Mouse (Mus musculus) liver, embryonic 14.5 days (tissue): ENCODE data around the gene Pex11b. TPM values are rescaled to one million over a fixed set of nuclear protein-coding genes. Genes with fewer than 3 reads are reported as not detected.

Experiments
- ATAC-seq: fragments of 200-750 bp; cut with Nextera tagmentation; 2 replicates; pipeline ENCODE4 v1.8.0; 2017; ENCODE audit warnings: moderate number of reproducible peaks, mild to moderate bottlenecking, moderate library complexity; ENCODE audit not compliant: insufficient read depth
- DNase-seq, 3 experiments: peaks; one replicate each; pipeline ENCODE4 v3.0.0-alpha.2; 2012 to 2013; ENCODE audit warnings: low read depth in 3 of 3, low spot score in 3 of 3
- H3K27ac ChIP-seq: fragments of 300-500 bp; sonication (generic); 2 replicates; pipeline ENCODE4 v1.5.1; 2014; ENCODE audit warnings: moderate library complexity, mild to moderate bottlenecking, control low read depth, inconsistent platforms
- H3K27me3 ChIP-seq: fragments of 300-500 bp; sonication (generic); 2 replicates; pipeline ENCODE4 v1.6.1; 2014; ENCODE audit warnings: mild to moderate bottlenecking, low read length, moderate library complexity; ENCODE audit not compliant: control insufficient read depth, insufficient read depth
- H3K36me3 ChIP-seq: fragments of 300-500 bp; sonication (generic); replicated peaks from 2 replicates; pipeline ENCODE4 v1.6.1; 2014; ENCODE audit warnings: low read depth; ENCODE audit not compliant: control insufficient read depth, insufficient read depth
- H3K4me1 ChIP-seq, 2 experiments: fragments of 200-500 bp in 1 of 2; fragments of 300-500 bp in 1 of 2; sonication (generic) in 1 of 2; replicated peaks; 2 replicates each; pipeline ENCODE4 v1.6.1; 2012 to 2014; ENCODE audit warnings: antibody characterized with exemption in 1 of 2, inconsistent platforms in 1 of 2, low read length in 1 of 2; ENCODE audit not compliant: control insufficient read depth in 2 of 2, insufficient read depth in 2 of 2
- H3K4me2 ChIP-seq: fragments of 300-500 bp; sonication (generic); 2 replicates; pipeline ENCODE4 v1.6.1; 2014; ENCODE audit warnings: low read depth, mild to moderate bottlenecking, control low read depth, moderate library complexity
- H3K4me3 ChIP-seq, 2 experiments: fragments of 200-500 bp in 1 of 2; fragments of 300-500 bp in 1 of 2; sonication (generic) in 1 of 2; 2 replicates each; pipeline ENCODE4 v1.5.1; 2012 to 2014; ENCODE audit warnings: low read depth in 2 of 2, low read length in 2 of 2, mild to moderate bottlenecking in 2 of 2, control low read depth in 1 of 2, inconsistent platforms in 1 of 2, moderate library complexity in 1 of 2; ENCODE audit not compliant: insufficient read depth in 1 of 2
- H3K9ac ChIP-seq: fragments of 300-500 bp; sonication (generic); replicated peaks from 2 replicates; pipeline ENCODE4 v1.6.1; 2014; ENCODE audit warnings: mild to moderate bottlenecking, control low read depth, moderate library complexity
- H3K9me3 ChIP-seq: fragments of 300-500 bp; sonication (generic); 2 replicates; pipeline ENCODE4 v1.6.1; 2016; ENCODE audit warnings: low read length, mixed read lengths; ENCODE audit not compliant: control insufficient read depth
- CTCF ChIP-seq: IDR thresholded peaks from 2 replicates; pipeline ENCODE4 v1.5.1; 2016; ENCODE audit warnings: antibody characterized with exemption, low read depth, control low read depth
- EP300 ChIP-seq: IDR thresholded peaks from 2 replicates; pipeline ENCODE4 v1.6.1; 2016; ENCODE audit warnings: antibody characterized with exemption, low read depth
- WGBS: fragments of 180-500 bp; shearing (Covaris S2); extraction: QIAGEN DNeasy Blood & Tissue Kit; methylation state at CpG from one replicate; pipeline ENCODE4 v1.1.7; 2014; ENCODE audit not compliant: insufficient replicate concordance; 5-methylcytosine and 5-hydroxymethylcytosine counted together
- polyA plus RNA-seq, 2 experiments: library from polyadenylated mRNA; depleted of rRNA in 1 of 2; stranded (reverse) in 1 of 2; unstranded in 1 of 2; fragments of >200 nt; fragmentation: Nextera tagmentation in 1 of 2; extraction: Ambion mirVana in 1 of 2; gene quantifications; 2 replicates each; pipeline versions ENCODE4 v1.2.1 to v1.2.3; 2012 to 2014

The Pex11b gene
- polyA plus RNA-seq, 2 experiments = 10.7 to 15.7 TPM

DNA sequence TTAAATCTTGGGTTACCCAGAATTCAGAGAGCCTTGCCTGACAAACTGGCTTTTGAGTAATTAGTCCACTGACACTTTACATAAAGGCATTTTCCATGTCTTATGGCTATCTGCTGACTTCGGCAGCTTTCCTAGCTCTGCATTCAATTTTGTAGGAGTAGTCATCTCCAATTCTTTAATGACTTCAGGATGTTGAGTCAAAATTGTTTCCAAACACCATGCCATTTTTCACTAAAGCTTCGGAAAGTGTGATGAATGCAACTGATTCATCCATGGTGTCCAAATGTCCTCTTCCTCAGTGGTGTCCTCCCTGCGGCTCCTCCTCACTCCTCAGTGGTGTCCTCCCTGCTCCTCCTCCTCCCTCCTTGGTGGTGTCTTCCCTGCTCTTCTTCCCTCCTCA, 17.2 kb upstream of the Pex11b start:
- DNase-seq (no peak), ATAC-seq (no peak)
- H3K4me1 ChIP-seq = no peaks in the 10 kb centered on the region
- no peak overlapping the region for H3K9ac ChIP-seq
- H3K27me3 ChIP-seq = no peaks in the 10 kb centered on the region
- H3K4me3 ChIP-seq = no peak overlapping the region
- no peaks in the 10 kb centered on the region for H3K36me3 ChIP-seq
- TF ChIP-seq EP300 = no peak
- TF ChIP-seq CTCF = no peak
- 78% methylated on average over 3 of the region's 3 CpGs for WGBS
- no peak overlapping the region for H3K27ac ChIP-seq
- H3K9me3 ChIP-seq = no peaks in the 10 kb centered on the region
- no peak overlapping the region for H3K4me2 ChIP-seq

DNA sequence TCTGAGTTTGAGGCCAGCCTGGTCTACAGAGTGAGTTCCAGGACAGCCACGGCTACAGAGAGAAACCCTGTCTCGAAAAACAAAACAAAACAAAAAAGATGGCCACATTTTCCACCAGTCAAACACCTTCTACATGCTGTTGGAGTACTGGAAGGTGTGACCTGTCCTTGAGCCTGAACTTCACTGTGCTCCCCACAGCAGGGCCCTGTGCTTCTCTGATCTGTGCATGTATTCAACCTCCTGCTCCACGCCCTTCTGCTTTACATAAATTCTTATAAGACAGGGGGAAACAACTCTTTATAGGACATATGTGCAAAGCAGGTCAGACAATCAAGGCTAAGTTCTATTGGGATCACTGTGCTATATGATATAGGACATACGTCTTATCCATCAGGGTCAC, 12.0 kb upstream of the Pex11b start:
- 78% methylated on average over 4 of the region's 4 CpGs for WGBS
- DNase-seq = no peak
- Histone ChIP-seq H3K27ac (no peak overlapping the region), H3K4me2 (no peak overlapping the region), H3K36me3 (no peaks in the 10 kb centered on the region; the same call in 1 of the 2 replicates), H3K4me1 (no peaks in the 10 kb centered on the region), H3K4me3 (no peak overlapping the region), H3K9me3 (no peaks in the 10 kb centered on the region), H3K9ac (no peak overlapping the region), H3K27me3 (no peaks in the 10 kb centered on the region)
- no peak for ATAC-seq
- TF ChIP-seq EP300 (no peak), CTCF (no peak)

DNA sequence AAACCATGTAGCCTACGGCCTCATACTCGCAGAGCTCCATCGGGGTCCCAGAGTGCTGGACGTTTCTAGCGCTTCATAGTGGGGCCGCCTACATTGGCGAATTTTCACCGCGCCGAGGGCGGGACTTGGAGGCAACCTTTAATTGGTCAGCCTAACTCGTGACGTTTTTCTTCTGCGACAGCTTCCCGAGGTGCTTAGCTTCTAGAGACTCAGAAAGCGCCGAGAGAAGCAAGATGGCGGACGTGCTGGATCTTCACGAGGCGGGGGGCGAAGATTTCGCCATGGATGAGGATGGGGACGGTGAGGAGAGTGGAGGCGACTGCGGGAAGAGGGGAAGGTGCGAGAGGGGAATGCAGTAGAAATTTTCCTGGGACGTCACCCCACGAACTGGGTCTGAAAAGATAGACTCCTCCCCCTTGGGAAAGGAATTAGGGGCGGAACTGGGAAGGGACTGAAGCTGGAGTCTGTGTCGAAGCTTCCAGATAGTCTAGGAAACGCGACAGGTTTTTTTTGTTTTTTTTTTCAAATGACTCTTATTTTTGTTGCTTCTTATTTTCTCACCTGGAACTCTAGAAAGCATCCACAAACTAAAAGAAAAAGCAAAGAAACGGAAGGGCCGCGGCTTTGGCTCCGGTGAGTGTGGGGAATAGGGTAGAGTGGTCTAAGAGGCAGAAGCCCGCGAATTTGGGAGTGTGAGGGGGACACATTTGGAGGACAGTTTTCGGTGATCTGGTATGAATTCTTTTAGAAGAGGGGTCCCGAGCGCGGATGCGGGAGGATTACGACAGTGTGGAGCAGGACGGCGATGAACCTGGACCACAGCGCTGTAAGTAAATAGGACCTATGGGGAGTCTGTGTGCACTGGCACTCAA, 5.2 kb upstream of the Pex11b start, which contains the start of gene Rbm8a:
Gene Rbm8a (plus strand): TSS at position 205 of the 872 bp plus-strand sequence.
- TF ChIP-seq CTCF (no peak), EP300 (no peak)
- H3K27me3 ChIP-seq = no peaks in the 10 kb centered on the region
- 1% methylated on average over 48 of the region's 48 CpGs for WGBS
- peak within 1 kb of the TSS; percentile 90 to 100 for H3K4me3 ChIP-seq
- H3K9me3 ChIP-seq = no peaks in the 10 kb centered on the region
- H3K4me2 ChIP-seq = peak within 1 kb of the TSS; percentile 96
- peak within 1 kb of the TSS; percentile 87 for H3K9ac ChIP-seq
- peaks cover 16% of the 10 kb centered on the region for H3K36me3 ChIP-seq
- DNase-seq (peak; percentile 97 to 98 (median 98)), ATAC-seq (peak; percentile 96)
- peak within 1 kb of the TSS; percentile 60 for H3K27ac ChIP-seq
- peaks cover 13 to 19% of the 10 kb centered on the region in 2 experiments for H3K4me1 ChIP-seq

DNA sequence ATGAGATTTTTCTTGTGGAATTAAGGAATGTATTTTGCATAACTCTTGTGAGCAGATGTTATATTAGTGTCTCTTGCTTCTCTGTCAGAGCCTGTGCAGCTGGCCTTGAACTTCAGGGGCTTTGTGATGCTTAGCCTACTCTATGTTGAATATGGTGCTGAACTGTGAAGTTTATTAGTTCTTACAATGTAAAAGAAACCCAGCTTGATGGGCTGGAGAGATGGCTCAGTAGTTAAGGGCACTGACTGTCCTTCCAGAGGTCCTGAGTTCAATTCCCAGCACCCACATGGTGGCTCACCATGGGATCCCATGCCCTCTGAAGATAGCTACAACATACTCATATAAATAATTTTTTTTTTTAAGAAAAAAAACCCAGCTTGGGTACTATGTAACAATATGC, 3.1 kb upstream of the Pex11b start:
- H3K4me3 ChIP-seq = no peak overlapping the region
- DNase-seq = no peak
- H3K36me3 ChIP-seq = peaks cover 16% of the 10 kb centered on the region
- no peaks in the 10 kb centered on the region for H3K9me3 ChIP-seq
- H3K4me2 ChIP-seq = no peak overlapping the region
- peaks cover 21 to 27% of the 10 kb centered on the region in 2 experiments for H3K4me1 ChIP-seq
- no peak overlapping the region for H3K27ac ChIP-seq
- TF ChIP-seq EP300 = no peak
- TF ChIP-seq CTCF = no peak
- H3K9ac ChIP-seq = no peak overlapping the region
- H3K27me3 ChIP-seq = no peaks in the 10 kb centered on the region
- no peak for ATAC-seq

DNA sequence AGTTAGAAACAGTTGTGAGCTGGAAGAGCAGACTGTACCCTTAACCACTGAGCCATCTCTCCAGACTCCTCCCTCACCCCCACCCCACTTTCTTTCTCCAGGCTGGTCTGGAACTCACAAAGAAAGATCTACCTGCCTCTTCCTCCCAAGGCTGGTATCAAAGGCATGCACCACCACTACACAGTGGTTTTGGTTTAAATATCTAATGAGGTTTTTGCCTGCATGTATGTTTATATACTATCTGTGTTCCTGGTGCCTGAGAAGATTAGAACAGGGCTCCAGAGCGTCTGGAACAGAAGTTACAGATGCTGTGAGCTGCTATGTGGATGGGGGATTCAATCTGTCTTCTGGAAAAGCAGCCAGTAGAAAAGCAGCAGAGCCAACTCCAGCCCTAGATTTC, 1.2 kb upstream of the Pex11b start:
- Histone ChIP-seq H3K36me3 (peaks cover 16% of the 10 kb centered on the region), H3K4me1 (peaks cover 19 to 21% of the 10 kb centered on the region in 2 experiments), H3K9ac (no peak overlapping the region), H3K27ac (no peak overlapping the region), H3K27me3 (no peaks in the 10 kb centered on the region), H3K9me3 (no peaks in the 10 kb centered on the region), H3K4me3 (no peak overlapping the region), H3K4me2 (no peak overlapping the region)
- TF ChIP-seq EP300 (no peak), CTCF (no peak)
- 43% methylated on average over 1 of the region's 1 CpGs for WGBS
- DNase-seq = no peak
- ATAC-seq = no peak
